Mouse (Mus musculus) embryo, embryonic 11 days (tissue): ENCODE results near the gene Xrcc1.
"Not testable (repeated sequence)": the region's sequence is repeated elsewhere in the genome, so short reads cannot be mapped to it uniquely, and the experiment has no call there.

Experiments used
- DNase-seq: peaks from one replicate; pipeline ENCODE4 v3.0.0-alpha.2; 2015

Gene Xrcc1

GRCm38 (mm10) chr7:24608561-24608960 lies 62.5 kb downstream of the Xrcc1 start:
- no peak for DNase-seq

- peak; percentile 20 for DNase-seq
Observed at GRCm38 (mm10) chr7:24610144-24610878, 64.2 kb downstream of the Xrcc1 start, which contains the start of gene Phldb3. Gene Phldb3 (plus strand): TSS chr7:24610763.

GRCm38 (mm10) chr7:24610879-24611494 lies 64.9 kb downstream of the Xrcc1 start:
- peak; percentile 84 for DNase-seq

- no peak for DNase-seq
Observed at GRCm38 (mm10) chr7:24611709-24612108, 65.6 kb downstream of the Xrcc1 start.

- peak; percentile 26 for DNase-seq
Observed at GRCm38 (mm10) chr7:24612308-24612910, 66.3 kb downstream of the Xrcc1 start.

GRCm38 (mm10) chr7:24614816-24615215 lies 68.7 kb downstream of the Xrcc1 start:
- DNase-seq: no peak

- DNase-seq: no peak
Observed at GRCm38 (mm10) chr7:24617763-24618162, 71.7 kb downstream of the Xrcc1 start.

GRCm38 (mm10) chr7:24618374-24618773 lies 72.3 kb downstream of the Xrcc1 start:
- not testable (repeated sequence) for DNase-seq

GRCm38 (mm10) chr7:24619671-24620397 lies 73.7 kb downstream of the Xrcc1 start:
- no peak for DNase-seq

GRCm38 (mm10) chr7:24621193-24621592 lies 75.1 kb downstream of the Xrcc1 start:
- DNase-seq: no peak

- DNase-seq: no peak
Observed at GRCm38 (mm10) chr7:24622967-24623366, 76.9 kb downstream of the Xrcc1 start.
